Mouse (Mus musculus) hindbrain, embryonic 14.5 days (tissue): ENCODE measurements around the gene Crat. TPM values are rescaled to one million over a fixed set of nuclear protein-coding genes. Genes with fewer than 3 reads are reported as not detected.
"Not testable (repeated sequence)": the region's sequence is repeated elsewhere in the genome, so short reads cannot be mapped to it uniquely, and the experiment has no call there.

Experiments used
- ATAC-seq: fragments of 200-750 bp; cut with Nextera tagmentation; 2 replicates; pipeline ENCODE4 v1.8.0; 2017; ENCODE audit warnings: moderate number of reproducible peaks, mild to moderate bottlenecking, moderate TSS enrichment, moderate library complexity; ENCODE audit not compliant: low FRiP score
- DNase-seq: peaks from one replicate; pipeline ENCODE4 v3.0.0-alpha.2; 2015; ENCODE audit warnings: low spot score
- H3K27ac ChIP-seq: fragments of 300-500 bp; sonication (generic); 2 replicates; pipeline ENCODE4 v1.5.1; 2014; ENCODE audit warnings: mild to moderate bottlenecking, moderate library complexity
- H3K27me3 ChIP-seq: fragments of 300-500 bp; sonication (generic); 2 replicates; pipeline ENCODE4 v1.6.1; 2014; ENCODE audit warnings: mild to moderate bottlenecking, low read length, mixed read lengths; ENCODE audit not compliant: control insufficient read depth, insufficient read depth
- H3K36me3 ChIP-seq: fragments of 300-500 bp; sonication (generic); replicated peaks from 2 replicates; pipeline ENCODE4 v1.6.1; 2014; ENCODE audit not compliant: control insufficient read depth, insufficient read depth
- H3K4me1 ChIP-seq: fragments of 300-500 bp; sonication (generic); replicated peaks from 2 replicates; pipeline ENCODE4 v1.6.1; 2014; ENCODE audit warnings: antibody characterized with exemption, low read length, mixed read lengths; ENCODE audit not compliant: control insufficient read depth, insufficient read depth
- H3K4me2 ChIP-seq: fragments of 300-500 bp; sonication (generic); replicated peaks from 2 replicates; pipeline ENCODE4 v1.6.1; 2014; ENCODE audit warnings: mild to moderate bottlenecking, moderate library complexity
- H3K4me3 ChIP-seq: fragments of 300-500 bp; sonication (generic); replicated peaks from 2 replicates; pipeline ENCODE4 v1.5.1; 2014; ENCODE audit warnings: mild to moderate bottlenecking, low read length
- H3K9ac ChIP-seq: fragments of 300-500 bp; sonication (generic); 2 replicates; pipeline ENCODE4 v1.6.1; 2014
- H3K9me3 ChIP-seq: fragments of 300-500 bp; sonication (generic); 2 replicates; pipeline ENCODE4 v1.6.1; 2016; ENCODE audit warnings: low read length; ENCODE audit not compliant: control insufficient read depth
- WGBS: fragments of 180-500 bp; shearing (Covaris S2); extraction: QIAGEN DNeasy Blood & Tissue Kit; methylation state at CpG from one replicate; pipeline ENCODE4 v1.1.7; 2014; 5-methylcytosine and 5-hydroxymethylcytosine counted together
- polyA plus RNA-seq: library from polyadenylated mRNA; unstranded; fragments of >200 nt; fragmentation: Nextera tagmentation; extraction: Ambion mirVana; gene quantifications from 2 replicates; pipeline ENCODE4 v1.2.1, GENCODE M21; 2014

Gene Crat
- polyA plus RNA-seq, 1 experiment from 2014 or later, result 30.3 TPM

- ATAC-seq, result no peak
- H3K27me3 ChIP-seq, result no peaks in the 10 kb centered on the region
- no peak for DNase-seq
- no peak overlapping the region for H3K4me2 ChIP-seq
- no peak overlapping the region for H3K9ac ChIP-seq
- H3K4me3 ChIP-seq, result no peak overlapping the region
- no peak overlapping the region for H3K27ac ChIP-seq
- H3K36me3 ChIP-seq, result peaks cover 80% of the 10 kb centered on the region
- H3K4me1 ChIP-seq, result no peaks in the 10 kb centered on the region
- no peaks in the 10 kb centered on the region for H3K9me3 ChIP-seq
Observed at GRCm38 (mm10) chr2:30429156-30429555, 13.5 kb upstream of the Crat start.

GRCm38 (mm10) chr2:30421432-30421831, 5.8 kb upstream of the Crat start:
- no peaks in the 10 kb centered on the region for H3K9me3 ChIP-seq
- H3K27ac ChIP-seq, result no peak overlapping the region
- DNase-seq (no peak), ATAC-seq (no peak)
- 71% methylated on average over 4 of the region's 4 CpGs for WGBS
- peaks cover 3% of the 10 kb centered on the region for H3K36me3 ChIP-seq
- no peaks in the 10 kb centered on the region for H3K27me3 ChIP-seq
- peaks cover 28% of the 10 kb centered on the region for H3K4me1 ChIP-seq
- no peak overlapping the region for H3K4me2 ChIP-seq
- H3K4me3 ChIP-seq, result no peak overlapping the region
- H3K9ac ChIP-seq, result no peak overlapping the region

- Histone ChIP-seq H3K27ac (no peak overlapping the region), H3K27me3 (no peaks in the 10 kb centered on the region), H3K4me1 (peaks cover 36% of the 10 kb centered on the region), H3K4me3 (no peak overlapping the region), H3K9me3 (no peaks in the 10 kb centered on the region), H3K4me2 (peak overlapping the region; percentile 19; the same call in 1 of the 2 replicates), H3K36me3 (no peaks in the 10 kb centered on the region; the same call in 1 of the 2 replicates), H3K9ac (peak overlapping the region; percentile 39; the same call in 1 of the 2 replicates)
- 34% methylated on average over 10 of the region's 10 CpGs for WGBS
- no peak for DNase-seq
- no peak for ATAC-seq
Observed at GRCm38 (mm10) chr2:30419112-30419511, 3.5 kb upstream of the Crat start.

- H3K4me2 ChIP-seq, result peak overlapping the region; percentile 64; the same call in 1 of the 2 replicates
- H3K27me3 ChIP-seq, result no peaks in the 10 kb centered on the region
- no peak overlapping the region for H3K27ac ChIP-seq
- DNase-seq, result no peak
- no peaks in the 10 kb centered on the region; the same call in 1 of the 2 replicates for H3K36me3 ChIP-seq
- H3K4me3 ChIP-seq, result no peak overlapping the region
- 72% methylated on average over 6 of the region's 6 CpGs for WGBS
- ATAC-seq, result no peak
- peak overlapping the region; percentile 39; the same call in 1 of the 2 replicates for H3K9ac ChIP-seq
- H3K4me1 ChIP-seq, result peaks cover 44% of the 10 kb centered on the region
- H3K9me3 ChIP-seq, result no peaks in the 10 kb centered on the region
Observed at GRCm38 (mm10) chr2:30418259-30418658, 2.6 kb upstream of the Crat start.

GRCm38 (mm10) chr2:30417595-30418165, 2.1 kb upstream of the Crat start:
- 69% methylated on average over 5 of the region's 5 CpGs for WGBS
- H3K27ac ChIP-seq, result no peak overlapping the region
- peak overlapping the region; percentile 64; the same call in 1 of the 2 replicates for H3K4me2 ChIP-seq

GRCm38 (mm10) chr2:30417154-30417553, 1.5 kb upstream of the Crat start:
- H3K36me3 ChIP-seq, H3K27ac ChIP-seq, H3K27me3 ChIP-seq, H3K9me3 ChIP-seq, DNase-seq, ATAC-seq: not testable (repeated sequence)
- 84% methylated on average over 6 of the region's 6 CpGs for WGBS
- H3K9ac ChIP-seq, result peak overlapping the region; percentile 89; the same call in 1 of the 2 replicates
- H3K4me3 ChIP-seq, result peak overlapping the region; percentile 86
- peaks cover 44% of the 10 kb centered on the region for H3K4me1 ChIP-seq
- H3K4me2 ChIP-seq, result peak overlapping the region; percentile 64

More at GRCm38 (mm10) chr2:30417595-30418165, 2.1 kb upstream of the Crat start:
- DNase-seq, result no peak
- no peak overlapping the region for H3K4me3 ChIP-seq
- ATAC-seq, result no peak
- H3K36me3 ChIP-seq, result no peaks in the 10 kb centered on the region; the same call in 1 of the 2 replicates
- H3K4me1 ChIP-seq, result peaks cover 44% of the 10 kb centered on the region
- H3K9me3 ChIP-seq, result no peaks in the 10 kb centered on the region
- H3K9ac ChIP-seq, result peak overlapping the region; percentile 39; the same call in 1 of the 2 replicates
- no peaks in the 10 kb centered on the region for H3K27me3 ChIP-seq

- H3K27ac ChIP-seq, result peak overlapping the region; percentile 96
- peaks cover 44% of the 10 kb centered on the region for H3K4me1 ChIP-seq
- H3K27me3 ChIP-seq, result no peaks in the 10 kb centered on the region
- H3K36me3 ChIP-seq, result peaks cover 7% of the 10 kb centered on the region; the same call in 1 of the 2 replicates
- peak overlapping the region; percentile 64 for H3K4me2 ChIP-seq
- ATAC-seq (no peak), DNase-seq (peak; percentile 39)
- H3K9ac ChIP-seq, result peak overlapping the region; percentile 89
- peak overlapping the region; percentile 86 for H3K4me3 ChIP-seq
- 1% methylated on average over 7 of the region's 7 CpGs for WGBS
- no peaks in the 10 kb centered on the region for H3K9me3 ChIP-seq
Observed at GRCm38 (mm10) chr2:30416649-30416965, 994 bp upstream of the Crat start.

GRCm38 (mm10) chr2:30415936-30416648, 479 bp upstream of the Crat start, which contains the start of gene Ptpa:
Gene Ptpa, plus strand, starts transcription at chr2:30416039.
- under 1% methylated on average over 64 of the region's 67 CpGs for WGBS
- peaks cover 39% of the 10 kb centered on the region for H3K4me1 ChIP-seq
- peak within 1 kb of the TSS; percentile 64 for H3K4me2 ChIP-seq
- peaks cover 7% of the 10 kb centered on the region; the same call in 1 of the 2 replicates for H3K36me3 ChIP-seq
- H3K4me3 ChIP-seq, result peak within 1 kb of the TSS; percentile 86
- H3K27me3 ChIP-seq, result no peaks in the 10 kb centered on the region
- H3K9me3 ChIP-seq, result no peaks in the 10 kb centered on the region
- peak; percentile 95 for DNase-seq
- H3K9ac ChIP-seq, result peak within 1 kb of the TSS; percentile 89
- peak within 1 kb of the TSS; percentile 96 for H3K27ac ChIP-seq
- peak; percentile 93 for ATAC-seq

GRCm38 (mm10) chr2:30414681-30415080, 932 bp downstream of the Crat start:
- no peak for ATAC-seq
- peaks cover 38% of the 10 kb centered on the region for H3K4me1 ChIP-seq
- H3K4me3 ChIP-seq, result peak overlapping the region; percentile 86
- DNase-seq, result no peak
- H3K4me2 ChIP-seq, result peak overlapping the region; percentile 64
- H3K9me3 ChIP-seq, result no peaks in the 10 kb centered on the region
- H3K27me3 ChIP-seq, result no peaks in the 10 kb centered on the region
- H3K36me3 ChIP-seq, result peaks cover 17% of the 10 kb centered on the region
- peak overlapping the region; percentile 96; the same call in 1 of the 2 replicates for H3K27ac ChIP-seq
- peak overlapping the region; percentile 89 for H3K9ac ChIP-seq
- 41% methylated on average over 5 of the region's 5 CpGs for WGBS
